Comparison of ENCODE assay signal across 8 mouse cellular contexts in genomic region chr13:44804876-44805275, GRCm38 (mm10).
A peak's percentile ranks its signal among the peaks of the same experiment; 100 is the strongest.
DNase-seq lines count a peak whose midpoint lies in the region; ATAC-seq and TF ChIP-seq lines count a peak whose summit lies in the region.
"Had no signal": no experiment of that assay in that cellular context is flagged by ENCODE, and none has a peak within 500 bp of the region (broad histone marks: within the 10 kb centered on the region; RNA-seq: fewer than 3 reads in every experiment).

No protein-coding gene starts in this region.

- H3K9me3 ChIP-seq in kidney, embryonic 16.5 days (ENCODE audit: low read length) = no peaks in the 10 kb centered on the region
- no peaks in the 10 kb centered on the region for H3K9me3 ChIP-seq in ES-E14 (ENCODE audit: control insufficient read depth, insufficient read depth, low read depth, low read length)
- H3K9me3 ChIP-seq in limb, embryonic 11.5 days (ENCODE audit: control insufficient read depth, low read length) = no peaks in the 10 kb centered on the region
- H3K9me3 ChIP-seq: midbrain, embryonic 12.5 days had no signal

- H3K27ac ChIP-seq in kidney, embryonic 16.5 days (ENCODE audit: low read length) = no peak overlapping the region
- H3K27ac ChIP-seq in ES-E14 (ENCODE audit: insufficient read depth, low read depth, low read length, poor library complexity, severe bottlenecking) = no peak overlapping the region
- H3K27ac ChIP-seq in limb, embryonic 11.5 days (replicated peaks; ENCODE audit: low read depth, low read length) = no peak overlapping the region
- H3K27ac ChIP-seq: midbrain, embryonic 12.5 days had no signal

- DNase-seq in kidney, adult 18-20 months = peak; percentile 65
- peak; percentile 26 for DNase-seq in ES-E14 (ENCODE audit: low read depth, low spot score)
- peak; percentile 73 for DNase-seq in adrenal gland, postnatal 14 days
- peak; percentile 23 for DNase-seq in gastrocnemius, postnatal 14 days
- DNase-seq in limb, embryonic 11.5 days (ENCODE audit: low spot score) = peak; percentile 71
- peak; percentile 7 for DNase-seq in spleen, adult 12 weeks (ENCODE audit: low spot score)

- peaks cover 13% of the 10 kb centered on the region for H3K4me1 ChIP-seq in kidney, embryonic 16.5 days (ENCODE audit: insufficient read depth, low read length)
- H3K4me1 ChIP-seq in ES-E14 (ENCODE audit: control insufficient read depth in 2 of 2, insufficient read depth in 2 of 2, low read length in 2 of 2, poor library complexity in 1 of 2) = peaks cover 3 to 9% of the 10 kb centered on the region in 2 experiments; a peak in 3 of 4 replicates
- peaks cover 2% of the 10 kb centered on the region; the same call in 1 of the 2 replicates for H3K4me1 ChIP-seq in limb, embryonic 11.5 days (ENCODE audit: control insufficient read depth, insufficient read depth, low read length)

- no peaks in the 10 kb centered on the region for H3K36me3 ChIP-seq in kidney, embryonic 16.5 days (ENCODE audit: insufficient read depth, low read length)
- peaks cover 4% of the 10 kb centered on the region; the same call in 1 of the 2 replicates for H3K36me3 ChIP-seq in ES-E14 (ENCODE audit: control insufficient read depth, insufficient read depth, low read length, poor library complexity, severe bottlenecking)
- H3K36me3 ChIP-seq in limb, embryonic 11.5 days (ENCODE audit: control insufficient read depth, insufficient read depth, low read length) = no peaks in the 10 kb centered on the region
- H3K36me3 ChIP-seq: midbrain, embryonic 12.5 days had no signal

- no peak for ATAC-seq in kidney, embryonic 16.5 days (ENCODE audit: low FRiP score, low TSS enrichment)
- ATAC-seq in limb, embryonic 11.5 days (ENCODE audit: insufficient number of reproducible peaks, low FRiP score, low TSS enrichment, low read depth) = no peak

- H3K27me3 ChIP-seq in kidney, embryonic 16.5 days (ENCODE audit: insufficient read depth, low read length) = no peaks in the 10 kb centered on the region
- H3K27me3 ChIP-seq in limb, embryonic 11.5 days (ENCODE audit: control insufficient read depth, insufficient read depth, low read length) = no peaks in the 10 kb centered on the region
- H3K27me3 ChIP-seq: midbrain, embryonic 12.5 days had no signal

- intact Hi-C loops in gastrocnemius, postnatal 14 days (cut with DNase I; ENCODE audit: low total_unique reads) = no loop called here

- in situ Hi-C loops in ES-E14 (cut with MboI; ENCODE audit: low sequenced_read_pairs in 2 of 2, unreplicated experiment in 2 of 2) = no loop called here

- H3K9ac ChIP-seq in kidney, embryonic 16.5 days (replicated peaks; ENCODE audit: low read length) = no peak overlapping the region
- H3K9ac ChIP-seq in ES-E14 (ENCODE audit: insufficient read depth, low read depth, low read length, poor library complexity, severe bottlenecking) = no peak overlapping the region
- H3K9ac ChIP-seq in limb, embryonic 11.5 days (ENCODE audit: low read length) = no peak overlapping the region
- H3K9ac ChIP-seq: midbrain, embryonic 12.5 days had no signal

- 34% methylated on average over 1 of the region's 1 CpGs for WGBS in kidney, embryonic 16.5 days
- WGBS in limb, embryonic 11.5 days = 53% methylated on average over 1 of the region's 1 CpGs

- H3K4me2 ChIP-seq in kidney, embryonic 16.5 days (replicated peaks; ENCODE audit: low read depth, low read length) = no peak overlapping the region
- H3K4me2 ChIP-seq in limb, embryonic 11.5 days (ENCODE audit: low read depth, severe bottlenecking) = no peak overlapping the region
- H3K4me2 ChIP-seq: midbrain, embryonic 12.5 days had no signal

- no peak overlapping the region for H3K4me3 ChIP-seq in kidney, embryonic 16.5 days (ENCODE audit: low read length)
- H3K4me3 ChIP-seq in ES-E14 (ENCODE audit: insufficient read depth in 1 of 2, low read depth in 1 of 2, low read length in 2 of 2, poor library complexity in 1 of 2, severe bottlenecking in 1 of 2) = no peak overlapping the region
- H3K4me3 ChIP-seq in limb, embryonic 11.5 days (ENCODE audit: low read depth, low read length) = no peak overlapping the region
- H3K4me3 ChIP-seq: midbrain, embryonic 12.5 days had no signal

TF ChIP-seq in ES-E14, 5 proteins besides CTCF, POLR2A, EP300 and RAD21:
- no peak for TF ChIP-seq MAFK (IDR thresholded peaks at IDR 0.05; ENCODE audit: insufficient read depth, low read depth, low read length)
- TF ChIP-seq HCFC1 (IDR thresholded peaks at IDR 0.05; ENCODE audit: borderline replicate concordance, insufficient read depth, low read length) = no peak
- no peak for TF ChIP-seq CHD2 (IDR thresholded peaks at IDR 0.05; ENCODE audit: low read depth, low read length)
- no peak for TF ChIP-seq ZC3H11A (IDR thresholded peaks at IDR 0.05; ENCODE audit: borderline replicate concordance, low read depth, low read length)
- no peak for TF ChIP-seq ZNF384 (IDR thresholded peaks at IDR 0.05; ENCODE audit: low read depth, low read length)

Comparison
In these comparisons a context has a peak if more than half of its experiments do, and no peak if none do; other contexts are left out.
1. DNase-seq: peak in every context shown above with its lines; median percentile 73 in adrenal gland, postnatal 14 days; 71 in limb, embryonic 11.5 days; 65 in kidney, adult 18-20 months; 26 in ES-E14; 23 in gastrocnemius, postnatal 14 days; 7 in spleen, adult 12 weeks.